Mouse (Mus musculus) heart, embryonic 13.5 days (tissue): ENCODE data around the gene Mfsd4b1. TPM values are rescaled to one million over a fixed set of nuclear protein-coding genes. Genes with fewer than 3 reads are reported as not detected.

ENCODE experiments used
- ATAC-seq: fragments of 200-750 bp; cut with Nextera tagmentation; 2 replicates; pipeline ENCODE4 v1.8.0; 2017; ENCODE audit warnings: moderate TSS enrichment; ENCODE audit not compliant: insufficient number of reproducible peaks, low FRiP score, low TSS enrichment; ENCODE audit errors: extremely low read depth
- H3K27ac ChIP-seq: fragments of 300-500 bp; sonication (generic); replicated peaks from 2 replicates; pipeline ENCODE4 v1.5.1; 2015; ENCODE audit warnings: moderate library complexity, mild to moderate bottlenecking, inconsistent platforms
- H3K27me3 ChIP-seq: fragments of 300-500 bp; sonication (generic); replicated peaks from 2 replicates; pipeline ENCODE4 v1.6.1; 2015; ENCODE audit warnings: mild to moderate bottlenecking, inconsistent platforms
- H3K36me3 ChIP-seq: fragments of 300-500 bp; sonication (generic); 2 replicates; pipeline ENCODE4 v1.6.1; 2015; ENCODE audit warnings: mild to moderate bottlenecking, inconsistent platforms
- H3K4me1 ChIP-seq: fragments of 300-500 bp; sonication (generic); 2 replicates; pipeline ENCODE4 v1.6.1; 2015; ENCODE audit warnings: inconsistent platforms
- H3K4me2 ChIP-seq: fragments of 300-500 bp; sonication (generic); 2 replicates; pipeline ENCODE4 v1.6.1; 2015; ENCODE audit warnings: inconsistent platforms, mild to moderate bottlenecking, moderate library complexity
- H3K4me3 ChIP-seq: fragments of 300-500 bp; sonication (generic); 2 replicates; pipeline ENCODE4 v1.5.1; 2015; ENCODE audit warnings: moderate library complexity, mild to moderate bottlenecking, inconsistent platforms
- H3K9ac ChIP-seq: fragments of 300-500 bp; sonication (generic); 2 replicates; pipeline ENCODE4 v1.6.1; 2015; ENCODE audit warnings: inconsistent platforms, mild to moderate bottlenecking, moderate library complexity
- H3K9me3 ChIP-seq: fragments of 300-500 bp; sonication (generic); 2 replicates; pipeline ENCODE4 v1.6.1; 2016; ENCODE audit warnings: inconsistent platforms
- WGBS: fragments of 180-500 bp; shearing (Covaris S2); methylation state at CpG from one replicate; pipeline ENCODE4 v1.1.7; 2015; ENCODE audit warnings: mixed read lengths; 5-methylcytosine and 5-hydroxymethylcytosine counted together
- polyA plus RNA-seq: library from polyadenylated mRNA; unstranded; fragments of >200 nt; fragmentation: Nextera tagmentation; extraction: Ambion mirVana; gene quantifications from 2 replicates; pipeline ENCODE4 v1.2.1, GENCODE M21; 2015

Gene Mfsd4b1
- polyA plus RNA-seq, 1 experiment from 2014 or later, result 0.27 TPM

DNA sequence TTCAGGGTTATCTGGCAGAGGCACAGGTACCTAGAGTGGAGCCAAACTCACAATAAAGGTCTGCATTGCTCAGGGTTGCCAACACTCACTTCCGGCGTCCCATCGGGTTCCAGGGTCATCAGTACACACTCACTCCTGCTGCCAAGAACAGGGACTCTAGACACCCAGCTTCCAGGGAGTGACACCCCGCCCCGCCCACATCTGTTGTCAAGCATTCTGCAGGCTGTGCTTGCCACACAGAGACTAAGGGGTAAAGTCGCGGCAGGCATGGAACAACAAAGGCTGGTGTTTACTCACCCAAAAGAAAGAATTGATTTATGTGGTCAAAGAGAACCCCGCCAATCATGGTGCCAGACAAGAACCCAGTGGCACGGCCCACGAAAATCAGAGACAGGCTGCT, 18.1 kb downstream of the Mfsd4b1 start:
- H3K27ac ChIP-seq, result no peak overlapping the region
- no peaks in the 10 kb centered on the region for H3K27me3 ChIP-seq
- ATAC-seq, result no peak
- H3K9ac ChIP-seq, result no peak overlapping the region
- H3K4me1 ChIP-seq, result 0 out of 2 replicates have a peak, but pooled peaks cover 5% of the 10 kb centered on the region
- 62% methylated on average over 10 of the region's 10 CpGs for WGBS
- H3K4me2 ChIP-seq, result no peak overlapping the region
- H3K9me3 ChIP-seq, result no peaks in the 10 kb centered on the region
- H3K4me3 ChIP-seq, result no peak overlapping the region
- no peaks in the 10 kb centered on the region for H3K36me3 ChIP-seq

DNA sequence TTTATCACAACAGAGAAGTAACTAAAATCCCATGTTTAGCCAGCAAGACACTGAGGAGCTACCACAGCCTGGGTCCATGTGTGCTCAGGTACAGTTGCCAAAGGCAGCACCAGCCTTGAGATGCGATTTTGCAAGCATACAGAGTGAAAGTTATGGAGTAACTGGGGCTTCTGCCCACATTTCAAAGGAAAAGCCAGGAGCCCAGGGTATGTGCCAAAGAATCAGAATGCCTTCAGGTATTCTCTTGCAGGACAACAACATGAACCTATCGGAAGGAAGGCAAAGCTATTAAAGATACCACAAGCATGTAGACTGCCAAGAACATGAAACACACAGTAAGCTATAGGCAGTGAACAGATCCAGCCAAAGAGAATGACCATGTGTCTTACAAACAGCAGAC, 24.3 kb downstream of the Mfsd4b1 start:
- Histone ChIP-seq H3K4me2 (no peak overlapping the region), H3K27me3 (no peaks in the 10 kb centered on the region), H3K4me3 (no peak overlapping the region), H3K36me3 (no peaks in the 10 kb centered on the region), H3K27ac (no peak overlapping the region), H3K9me3 (no peaks in the 10 kb centered on the region), H3K9ac (no peak overlapping the region), H3K4me1 (0 out of 2 replicates have a peak, but pooled peaks cover 5% of the 10 kb centered on the region)
- no peak for ATAC-seq
- 78% methylated on average over 2 of the region's 2 CpGs for WGBS

DNA sequence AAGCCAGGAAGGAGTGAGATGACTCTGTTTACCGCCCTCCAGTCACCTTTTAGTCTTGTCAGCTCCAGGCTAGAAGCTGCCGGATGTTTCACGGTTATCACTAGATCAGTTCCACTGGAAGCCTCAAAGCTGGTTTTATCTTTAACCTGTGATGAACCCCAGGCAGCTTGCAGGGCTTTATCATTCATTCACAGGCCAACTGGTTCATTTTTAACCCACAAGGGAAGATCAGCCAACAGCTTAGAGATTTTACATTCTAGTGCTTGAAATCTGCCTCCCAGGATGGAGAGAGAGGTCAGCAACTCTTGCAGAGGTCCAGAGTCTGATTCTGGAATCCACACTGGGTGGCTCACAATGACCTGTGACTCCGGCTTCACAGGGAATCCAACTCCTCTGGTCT, 33.9 kb downstream of the Mfsd4b1 start:
- no peak for ATAC-seq
- H3K4me1 ChIP-seq, result no peaks in the 10 kb centered on the region
- H3K9ac ChIP-seq, result no peak overlapping the region
- no peak overlapping the region for H3K4me2 ChIP-seq
- WGBS, result 32% methylated on average over 4 of the region's 4 CpGs
- H3K36me3 ChIP-seq, result no peaks in the 10 kb centered on the region
- H3K27me3 ChIP-seq, result no peaks in the 10 kb centered on the region
- peaks cover 5% of the 10 kb centered on the region; the same call in 1 of the 2 replicates for H3K9me3 ChIP-seq
- H3K27ac ChIP-seq, result no peak overlapping the region
- H3K4me3 ChIP-seq, result no peak overlapping the region

DNA sequence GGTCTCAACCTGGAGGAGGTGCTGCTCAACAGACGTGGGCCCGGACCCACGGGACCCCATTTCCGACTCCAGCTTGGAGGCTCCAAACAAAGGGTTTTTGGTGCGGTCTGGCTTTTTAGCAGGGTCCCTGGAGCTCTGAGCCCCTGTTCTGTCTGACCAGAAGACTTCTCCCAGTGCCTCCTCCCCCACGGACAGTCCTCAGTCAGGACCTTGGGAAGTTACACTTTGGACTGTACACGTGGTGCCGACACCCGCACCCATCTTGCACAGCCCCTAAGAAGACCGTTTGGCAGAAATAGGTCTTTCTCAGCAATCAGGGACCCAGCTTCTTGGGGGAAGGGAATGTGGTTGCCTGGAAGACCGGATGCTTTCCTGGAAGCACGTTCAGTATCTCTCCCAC, 38.6 kb downstream of the Mfsd4b1 start, which contains the start of gene Mfsd4b5:
Gene Mfsd4b5 (minus strand): TSS at position 181 of the 400 bp plus-strand sequence.
- Histone ChIP-seq H3K9ac (no peak within 1 kb of the TSS), H3K4me2 (no peak within 1 kb of the TSS), H3K27ac (no peak within 1 kb of the TSS), H3K4me1 (no peaks in the 10 kb centered on the region), H3K4me3 (no peak within 1 kb of the TSS), H3K27me3 (no peaks in the 10 kb centered on the region), H3K36me3 (no peaks in the 10 kb centered on the region), H3K9me3 (no peaks in the 10 kb centered on the region)
- WGBS, result 78% methylated on average over 12 of the region's 12 CpGs
- no peak for ATAC-seq

DNA sequence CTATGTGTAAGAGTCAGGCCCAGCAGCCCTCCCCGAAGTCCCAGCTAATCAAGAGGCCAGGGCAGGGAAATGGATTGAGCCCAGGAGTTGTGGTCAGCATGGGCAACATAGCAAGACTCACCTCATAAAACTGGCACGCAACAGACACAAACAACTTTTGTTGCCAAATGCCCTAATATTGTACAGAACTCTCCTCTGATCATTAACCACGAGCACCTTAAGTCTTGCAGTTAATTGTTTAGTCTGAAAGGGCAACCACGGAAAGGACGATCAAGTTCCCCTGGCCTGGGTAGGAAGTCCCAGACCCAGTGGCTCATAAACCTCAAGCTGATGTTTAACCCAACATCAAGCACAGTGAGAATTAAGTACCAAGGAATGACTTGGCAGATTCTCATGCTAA, 42.5 kb downstream of the Mfsd4b1 start:
- WGBS, result 67% methylated on average over 5 of the region's 5 CpGs
- no peaks in the 10 kb centered on the region for H3K36me3 ChIP-seq
- no peaks in the 10 kb centered on the region for H3K27me3 ChIP-seq
- H3K9me3 ChIP-seq, result peaks cover 7% of the 10 kb centered on the region
- H3K4me2 ChIP-seq, result no peak overlapping the region
- no peak for ATAC-seq
- H3K4me1 ChIP-seq, result no peaks in the 10 kb centered on the region
- H3K27ac ChIP-seq, result no peak overlapping the region
- H3K4me3 ChIP-seq, result no peak overlapping the region
- H3K9ac ChIP-seq, result no peak overlapping the region

DNA sequence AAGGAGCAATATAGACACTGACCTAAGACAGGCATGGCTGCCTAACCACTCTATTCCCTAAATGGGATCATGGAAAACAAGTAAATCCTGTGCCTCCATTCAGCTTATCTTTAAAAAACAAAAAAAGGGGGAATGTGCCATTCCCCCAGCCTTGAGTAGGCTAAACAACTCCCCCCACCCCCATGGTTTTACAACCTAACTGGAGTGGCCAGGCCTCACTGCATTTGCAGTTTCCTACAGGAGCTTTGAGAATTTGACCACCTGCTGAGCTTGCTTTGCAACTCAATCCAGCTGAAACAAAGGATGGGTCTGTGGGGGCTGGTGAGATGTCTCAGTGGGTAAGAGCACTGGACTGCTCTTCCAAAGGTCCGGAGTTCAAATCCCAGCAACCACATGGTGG, 46.8 kb downstream of the Mfsd4b1 start:
- WGBS, result 73% methylated on average over 1 of the region's 1 CpGs
- Histone ChIP-seq H3K9ac (no peak overlapping the region), H3K4me2 (no peak overlapping the region), H3K4me3 (no peak overlapping the region), H3K27ac (no peak overlapping the region), H3K27me3 (no peaks in the 10 kb centered on the region), H3K36me3 (no peaks in the 10 kb centered on the region), H3K4me1 (no peaks in the 10 kb centered on the region), H3K9me3 (peaks cover 14% of the 10 kb centered on the region)
- no peak for ATAC-seq

DNA sequence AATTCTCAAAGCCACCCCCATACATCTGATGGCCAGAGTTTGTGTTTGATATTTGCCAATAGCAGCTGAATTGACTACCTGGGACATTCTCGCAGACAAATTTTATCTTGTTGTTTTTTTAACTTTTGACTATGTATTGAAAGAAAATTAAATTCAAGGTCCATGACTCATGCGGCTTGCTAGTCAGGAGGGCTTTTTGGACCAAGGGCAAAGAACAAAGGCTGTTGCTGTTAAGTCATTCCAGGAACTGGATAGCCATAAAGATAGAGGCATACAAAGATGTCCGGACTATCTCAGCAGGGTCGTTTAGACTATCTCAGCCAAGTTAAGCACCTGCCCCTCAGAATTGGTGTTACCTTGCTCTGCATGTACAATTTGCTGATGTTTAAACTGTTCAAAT, 47.7 kb downstream of the Mfsd4b1 start:
- WGBS, result 84% methylated on average over 4 of the region's 4 CpGs
- Histone ChIP-seq H3K9ac (no peak overlapping the region), H3K4me2 (no peak overlapping the region), H3K4me1 (no peaks in the 10 kb centered on the region), H3K27me3 (no peaks in the 10 kb centered on the region), H3K36me3 (no peaks in the 10 kb centered on the region), H3K27ac (no peak overlapping the region), H3K9me3 (peaks cover 14% of the 10 kb centered on the region), H3K4me3 (no peak overlapping the region)
- no peak for ATAC-seq

DNA sequence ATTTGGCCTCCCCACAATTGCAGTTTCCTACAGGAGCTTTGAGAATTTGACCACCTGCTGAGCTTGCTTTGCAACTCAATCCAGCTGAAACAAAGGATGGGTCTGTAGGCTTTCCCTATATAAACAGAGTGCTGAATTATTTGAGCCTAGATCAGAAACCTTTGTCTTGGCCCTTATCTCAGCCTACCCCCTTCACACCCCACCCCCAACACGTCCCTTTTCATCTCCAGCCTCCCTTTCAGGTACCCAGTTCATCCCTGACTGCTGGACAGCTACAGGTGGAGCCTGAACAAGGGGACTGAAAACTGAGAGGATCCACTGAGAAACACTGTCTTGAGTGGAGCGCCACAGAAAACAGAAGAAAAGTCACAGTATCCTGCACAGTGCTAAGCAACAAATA, 49.3 kb downstream of the Mfsd4b1 start:
- Histone ChIP-seq H3K9ac (no peak overlapping the region), H3K9me3 (peaks cover 14% of the 10 kb centered on the region), H3K4me2 (no peak overlapping the region), H3K4me3 (no peak overlapping the region), H3K36me3 (no peaks in the 10 kb centered on the region), H3K4me1 (no peaks in the 10 kb centered on the region), H3K27me3 (no peaks in the 10 kb centered on the region), H3K27ac (no peak overlapping the region)
- WGBS, result 48% methylated on average over 2 of the region's 2 CpGs
- no peak for ATAC-seq

DNA sequence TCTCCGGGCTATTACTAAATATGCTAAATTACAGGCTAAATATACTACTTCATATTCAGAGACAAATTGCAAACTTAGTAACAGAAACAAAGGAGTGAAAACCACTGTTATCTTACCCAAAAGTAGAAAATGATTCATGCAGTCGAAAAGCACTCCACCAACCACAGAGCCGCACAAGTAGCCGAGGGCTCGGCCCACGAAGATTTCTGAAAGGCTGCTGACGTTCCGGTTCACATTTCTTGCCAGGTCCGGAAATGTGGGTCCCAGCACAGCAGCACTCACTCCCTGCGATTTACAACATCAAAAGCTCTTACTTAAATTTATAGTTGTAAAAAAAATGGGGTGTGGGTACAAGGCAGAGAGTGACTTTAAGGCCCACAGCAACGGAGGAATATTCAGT, 50.1 kb downstream of the Mfsd4b1 start:
- no peak for ATAC-seq
- Histone ChIP-seq H3K27me3 (no peaks in the 10 kb centered on the region), H3K9me3 (peaks cover 14% of the 10 kb centered on the region), H3K4me3 (no peak overlapping the region), H3K4me1 (no peaks in the 10 kb centered on the region), H3K36me3 (no peaks in the 10 kb centered on the region), H3K27ac (no peak overlapping the region), H3K4me2 (no peak overlapping the region), H3K9ac (no peak overlapping the region)
- 60% methylated on average over 11 of the region's 11 CpGs for WGBS

DNA sequence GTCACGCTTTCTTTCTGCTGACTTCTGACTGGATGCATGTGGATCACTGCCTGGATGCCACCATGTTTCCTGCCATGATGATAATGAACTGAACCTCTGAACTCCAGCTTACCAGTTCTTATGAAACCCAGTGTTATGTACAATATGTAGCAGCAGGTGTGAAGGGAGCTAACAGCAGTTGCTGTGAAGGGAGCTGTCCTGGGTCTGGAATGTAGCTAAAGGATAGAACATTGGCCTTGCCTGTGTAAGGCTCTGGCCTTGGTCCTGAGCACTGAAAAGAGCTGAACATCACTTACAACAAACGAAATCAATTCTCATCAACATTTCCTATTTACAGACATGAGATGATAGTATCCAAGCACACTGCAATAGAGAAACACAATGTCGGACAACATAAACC, 57.6 kb downstream of the Mfsd4b1 start:
- H3K4me3 ChIP-seq, result no peak overlapping the region
- no peaks in the 10 kb centered on the region for H3K27me3 ChIP-seq
- no peak overlapping the region for H3K4me2 ChIP-seq
- no peak overlapping the region for H3K9ac ChIP-seq
- no peaks in the 10 kb centered on the region for H3K9me3 ChIP-seq
- no peak overlapping the region for H3K27ac ChIP-seq
- H3K4me1 ChIP-seq, result no peaks in the 10 kb centered on the region
- WGBS, result 72% methylated on average over 3 of the region's 3 CpGs
- no peak for ATAC-seq
- no peaks in the 10 kb centered on the region for H3K36me3 ChIP-seq

DNA sequence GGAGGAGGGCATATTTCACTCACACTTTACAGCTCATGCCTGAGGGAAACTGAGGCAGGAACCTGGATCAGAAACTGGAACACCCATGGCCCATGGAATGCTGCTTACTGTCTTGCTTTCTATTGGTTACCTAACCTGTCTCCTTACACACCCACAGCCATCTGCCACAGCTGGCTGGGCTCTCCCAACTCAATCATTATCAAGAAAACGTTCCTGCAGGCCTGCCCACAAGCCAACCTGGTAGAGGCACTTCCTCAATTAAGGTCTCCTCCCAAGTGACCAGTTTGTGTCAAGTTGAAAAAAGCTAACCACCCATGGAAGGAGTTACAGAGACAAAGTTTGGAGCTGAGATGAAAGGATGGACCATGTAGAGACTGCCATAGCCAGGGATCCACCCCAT, 63.2 kb downstream of the Mfsd4b1 start:
- 22% methylated on average over 1 of the region's 1 CpGs for WGBS

DNA sequence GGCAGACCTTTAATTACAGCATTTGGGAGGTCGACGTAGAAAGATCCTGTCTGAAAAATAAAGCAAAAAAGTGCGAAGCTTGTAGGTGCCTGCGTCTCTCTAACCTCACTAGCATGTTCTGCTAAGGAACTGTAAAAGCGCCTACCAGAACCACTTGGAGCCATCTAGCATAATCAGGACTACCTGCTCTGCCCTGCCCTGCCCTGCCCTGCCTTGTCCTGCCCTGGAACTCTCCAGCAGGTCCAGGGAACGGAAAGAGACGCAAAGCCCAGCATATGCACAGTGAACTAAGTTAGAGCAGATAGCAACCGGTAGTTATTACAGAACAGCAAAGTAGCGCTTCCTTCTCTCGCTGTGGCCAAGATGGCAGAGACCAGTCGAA, 64.6 kb downstream of the Mfsd4b1 start:
- Histone ChIP-seq H3K27me3 (no peaks in the 10 kb centered on the region), H3K4me3 (peak overlapping the region; percentile 69; the same call in 1 of the 2 replicates), H3K27ac (no peak overlapping the region), H3K4me1 (peaks cover 15% of the 10 kb centered on the region), H3K9me3 (no peaks in the 10 kb centered on the region), H3K9ac (no peak overlapping the region), H3K36me3 (no peaks in the 10 kb centered on the region), H3K4me2 (peak overlapping the region; percentile 99)
- ATAC-seq, result no peak
- 43% methylated on average over 11 of the region's 11 CpGs for WGBS

More for the DNA sequence above, 63.2 kb downstream of the Mfsd4b1 start:
- H3K27me3 ChIP-seq, result no peaks in the 10 kb centered on the region
- H3K36me3 ChIP-seq, result no peaks in the 10 kb centered on the region
- no peak overlapping the region for H3K27ac ChIP-seq
- ATAC-seq, result no peak
- H3K9ac ChIP-seq, result no peak overlapping the region
- H3K4me1 ChIP-seq, result peaks cover 15% of the 10 kb centered on the region
- no peak overlapping the region for H3K4me3 ChIP-seq
- H3K9me3 ChIP-seq, result no peaks in the 10 kb centered on the region
- no peak overlapping the region for H3K4me2 ChIP-seq
